ENCODE assay signal across 8 mouse cellular contexts in the genomic region with DNA sequence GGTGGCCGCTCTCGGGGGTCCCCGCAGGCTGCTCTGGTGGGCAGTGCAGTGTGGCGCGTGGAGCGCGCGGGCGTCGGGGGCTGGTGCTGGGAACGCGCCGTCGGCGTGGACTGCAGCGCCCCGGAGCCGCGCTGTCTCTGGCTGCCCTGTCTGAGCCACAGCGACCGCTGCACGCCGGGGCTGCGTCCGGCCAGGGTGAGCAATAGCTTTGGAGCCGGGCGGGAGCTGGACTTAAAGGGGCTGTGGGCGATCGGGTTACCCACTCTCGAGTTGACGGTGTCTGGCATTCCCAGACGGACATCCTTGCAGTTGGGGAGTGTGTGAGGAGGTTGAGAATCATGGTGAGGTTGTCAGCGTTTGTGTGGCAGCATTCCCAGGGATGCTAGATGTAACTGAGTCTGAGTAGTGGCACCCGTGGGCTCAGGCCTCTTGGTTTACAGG. TPM values are rescaled to one million over a fixed set of nuclear protein-coding genes. Genes with fewer than 3 reads are reported as not detected.
DNase-seq lines count a peak whose midpoint lies in the region; ATAC-seq lines count a peak whose summit lies in the region.

No protein-coding gene starts in this region.

- peaks cover 75% of the 10 kb centered on the region for H3K4me1 ChIP-seq in forebrain, embryonic 10.5 days
- H3K4me1 ChIP-seq in midbrain, embryonic 16.5 days (ENCODE audit: control insufficient read depth, insufficient read depth, low read length): peaks cover 20% of the 10 kb centered on the region

- H3K9me3 ChIP-seq in forebrain, embryonic 10.5 days: no peaks in the 10 kb centered on the region
- no peaks in the 10 kb centered on the region for H3K9me3 ChIP-seq in midbrain, embryonic 16.5 days (replicated peaks; ENCODE audit: control insufficient read depth, low read length, poor library complexity, severe bottlenecking)

- H3K4me3 ChIP-seq in forebrain, embryonic 10.5 days: peak overlapping the region; percentile 56
- H3K4me3 ChIP-seq in midbrain, embryonic 16.5 days (ENCODE audit: low read depth, low read length): peak overlapping the region; percentile 31

- peak; percentile 54 for DNase-seq in embryo, embryonic 10 days (ENCODE audit: low spot score)
- no peak for DNase-seq in embryo, embryonic 10.5 days (ENCODE audit: low spot score)
- DNase-seq in 3T3-L1 (ENCODE audit: low read depth, low spot score): peak; percentile 58
- DNase-seq in forebrain, embryonic 10.5 days (ENCODE audit: extremely low spot score, low spot score): no peak
- peak; percentile 63 to 79 for DNase-seq in kidney, postnatal 4 days
- no peak for DNase-seq in left cerebral cortex, adult 9 months (ENCODE audit: low spot score in 2 of 2)
- DNase-seq in right cerebral cortex, postnatal 4 days: no peak

- no peak for ATAC-seq in midbrain, embryonic 16.5 days

- H3K27ac ChIP-seq in forebrain, embryonic 10.5 days: peak overlapping the region; percentile 86
- H3K27ac ChIP-seq in midbrain, embryonic 16.5 days (ENCODE audit: low read length): no peak overlapping the region

- H3K36me3 ChIP-seq in forebrain, embryonic 10.5 days (replicated peaks): peaks cover 15% of the 10 kb centered on the region
- H3K36me3 ChIP-seq in midbrain, embryonic 16.5 days (ENCODE audit: control insufficient read depth, insufficient read depth, low read length): no peaks in the 10 kb centered on the region

- WGBS in forebrain, embryonic 10.5 days: 2% methylated on average over 34 of the region's 34 CpGs
- 4% methylated on average over 29 of the region's 34 CpGs for WGBS in midbrain, embryonic 16.5 days

- peaks cover 54% of the 10 kb centered on the region for H3K27me3 ChIP-seq in forebrain, embryonic 10.5 days (ENCODE audit: poor library complexity, severe bottlenecking)
- peaks cover 17% of the 10 kb centered on the region for H3K27me3 ChIP-seq in midbrain, embryonic 16.5 days (ENCODE audit: control insufficient read depth, insufficient read depth, low read depth, low read length)

- H3K4me2 ChIP-seq in midbrain, embryonic 16.5 days (ENCODE audit: low read length): peak overlapping the region; percentile 48

- H3K9ac ChIP-seq in midbrain, embryonic 16.5 days (ENCODE audit: low read depth, low read length): peak overlapping the region; percentile 42; the same call in 1 of the 2 replicates

RNA-seq across cellular contexts. Expression of gene Arhgap23, which starts 25.1 kb away (rescaled TPM):
- polyA plus RNA-seq in forebrain, embryonic 10.5 days (2016; fragmentation: Nextera tagmentation; extraction: Ambion mirVana): 1.6 and 2.2 TPM in 2 replicates
- 8.6 and 9.6 TPM in 2 replicates for polyA plus RNA-seq in midbrain, embryonic 16.5 days (2015; fragmentation: Nextera tagmentation; extraction: Ambion mirVana)

RNA-seq across cellular contexts. Expression of gene 4933428G20Rik, which starts 59.7 kb away (rescaled TPM):
- polyA plus RNA-seq in forebrain, embryonic 10.5 days (2016; fragmentation: Nextera tagmentation; extraction: Ambion mirVana): 0.30 and 0.41 TPM in 2 replicates
- polyA plus RNA-seq in midbrain, embryonic 16.5 days (2015; fragmentation: Nextera tagmentation; extraction: Ambion mirVana): 1.2 and 1.3 TPM in 2 replicates

Comparison
In these comparisons a context has a peak if more than half of its experiments do, and no peak if none do; other contexts are left out.
1. DNase-seq: peak in embryo, embryonic 10 days (single experiment), 3T3-L1 (single experiment) and kidney, postnatal 4 days (2 of 2); none in embryo, embryonic 10.5 days (single experiment), forebrain, embryonic 10.5 days (single experiment), left cerebral cortex, adult 9 months (0 of 2) and right cerebral cortex, postnatal 4 days (single experiment).